8 mouse cellular contexts compared by ENCODE assay signal in genomic region chr1:77516203-77516991, GRCm38 (mm10). TPM values are rescaled to one million over a fixed set of nuclear protein-coding genes. Genes with fewer than 3 reads are reported as not detected.
A peak's percentile ranks its signal among the peaks of the same experiment; 100 is the strongest.
DNase-seq lines count a peak whose midpoint lies in the region; ATAC-seq and TF ChIP-seq lines count a peak whose summit lies in the region.

No protein-coding gene starts in this region.

- peak overlapping the region; percentile 62 for H3K27ac ChIP-seq in gastrocnemius, adult 2 months
- H3K27ac ChIP-seq in hindbrain, embryonic 16.5 days (ENCODE audit: low read depth, low read length), result peak overlapping the region; percentile 79
- H3K27ac ChIP-seq in left cerebral cortex, adult 2 months, result peak overlapping the region; percentile 75

- H3K4me1 ChIP-seq in hindbrain, embryonic 16.5 days (ENCODE audit: control insufficient read depth, insufficient read depth, low read depth, low read length), result peaks cover 16% of the 10 kb centered on the region

- ATAC-seq in hindbrain, embryonic 16.5 days, result peak; percentile 40

- H3K36me3 ChIP-seq in hindbrain, embryonic 16.5 days (ENCODE audit: control insufficient read depth, insufficient read depth, low read length), result no peaks in the 10 kb centered on the region

- peak overlapping the region; percentile 88 for H3K4me3 ChIP-seq in gastrocnemius, adult 2 months
- peak overlapping the region; percentile 48 for H3K4me3 ChIP-seq in hindbrain, embryonic 16.5 days (ENCODE audit: low read length)
- H3K4me3 ChIP-seq in left cerebral cortex, adult 2 months, result peak overlapping the region; percentile 85

- peak overlapping the region; percentile 96 for H3K4me2 ChIP-seq in hindbrain, embryonic 16.5 days (ENCODE audit: low read length)

- peak overlapping the region; percentile 65 for H3K9ac ChIP-seq in hindbrain, embryonic 16.5 days (ENCODE audit: low read depth, low read length)

- H3K27me3 ChIP-seq in hindbrain, embryonic 16.5 days (replicated peaks; ENCODE audit: control insufficient read depth, insufficient read depth, low read length), result no peaks in the 10 kb centered on the region

- no peak; the same call in 1 of the 2 replicates for TF ChIP-seq CTCF in gastrocnemius, adult 2 months (IDR thresholded peaks at IDR 0.05)
- TF ChIP-seq CTCF in left cerebral cortex, adult 2 months (IDR thresholded peaks at IDR 0.05), result peak; percentile 98

- WGBS in hindbrain, embryonic 16.5 days, result under 1% methylated on average over 36 of the region's 36 CpGs

- no peaks in the 10 kb centered on the region for H3K9me3 ChIP-seq in hindbrain, embryonic 16.5 days (ENCODE audit: control insufficient read depth, low read length)

- peak; percentile 97 for DNase-seq in ZHBTc4 (ENCODE audit: low read depth, low spot score)
- peak; percentile 95 to 98 for DNase-seq in cerebellum, postnatal 4 days (ENCODE audit: low spot score in 2 of 2)
- DNase-seq in gastrocnemius, adult 2 months, result peak; percentile 91
- DNase-seq in left cerebral cortex, adult 2 months (ENCODE audit: extremely low spot score in 1 of 2, low spot score in 2 of 2), result peak; percentile 91 to 98
- DNase-seq in lung, postnatal 4 days, result peak; percentile 92 to 93
- peak; percentile 78 for DNase-seq in retina, postnatal 7 days (ENCODE audit: low read depth, low spot score)
- DNase-seq in thymus, postnatal 4 days, result peak; percentile 84

- intact Hi-C loops in gastrocnemius, adult 2 months (cut with DNase I), result loop anchor here (1.0 to 10.0 kb wide), 3 partner anchors 322 to 1862 kb away; no protein-coding TSS in a partner anchor
- intact Hi-C loops in left cerebral cortex, adult 2 months (cut with DNase I), result loop anchor here (1.0 to 10.0 kb wide), 9 partner anchors 381 to 1863 kb away; no protein-coding TSS in a partner anchor

RNA-seq across cellular contexts. Expression of gene Epha4, which starts 1.5 kb away (rescaled TPM):
- 1 to 10 TPM; 1.4 to 3.0 TPM for total RNA-seq in gastrocnemius, adult 2 months (2021)
- 37.7 and 40.8 TPM in 2 replicates for polyA plus RNA-seq in hindbrain, embryonic 16.5 days (2015; fragmentation: Nextera tagmentation; extraction: Ambion mirVana)
- total RNA-seq in left cerebral cortex, adult 2 months (2021), result 100 to 1,000 TPM; 173 to 174 TPM

Comparison
In these comparisons a context has a peak if more than half of its experiments do, and no peak if none do; other contexts are left out.
1. Peak in every context shown above with its lines: DNase-seq, ATAC-seq, H3K4me3 ChIP-seq and H3K27ac ChIP-seq.
2. RNA of gene Epha4, which starts 1.5 kb away (total RNA-seq): 173 to 174 TPM in left cerebral cortex, adult 2 months; 1.4 to 3.0 TPM in gastrocnemius, adult 2 months; every median in the first group is over 10 times any median in the second.